Mouse (Mus musculus) cerebellum, adult 11 months (tissue): ENCODE measurements around the gene Irs1.
A peak's percentile ranks its signal among the peaks of the same experiment; 100 is the strongest.

Experiments used
- DNase-seq: peaks from one replicate; pipeline ENCODE4 v3.0.0; 2022

The Irs1 gene

GRCm38 (mm10) chr1:82291151-82291797, at the start of gene Irs1:
Gene Irs1, minus strand, starts transcription at chr1:82291416.
- peak; percentile 82 for DNase-seq

GRCm38 (mm10) chr1:82334506-82334905, 43.3 kb upstream of the Irs1 start:
- DNase-seq = no peak

- no peak for DNase-seq
These were observed 38.7 kb upstream of the Irs1 start for GRCm38 (mm10) chr1:82329954-82330247.

GRCm38 (mm10) chr1:82329237-82329953, 38.2 kb upstream of the Irs1 start:
- DNase-seq = no peak

GRCm38 (mm10) chr1:82328033-82328775, 37.0 kb upstream of the Irs1 start:
- DNase-seq = no peak

- no peak for DNase-seq
These were observed 34.9 kb upstream of the Irs1 start for GRCm38 (mm10) chr1:82326120-82326519.

GRCm38 (mm10) chr1:82324131-82324785, 33.0 kb upstream of the Irs1 start:
- DNase-seq = no peak

GRCm38 (mm10) chr1:82321441-82321840, 30.2 kb upstream of the Irs1 start:
- DNase-seq = no peak

GRCm38 (mm10) chr1:82320864-82321263, 29.6 kb upstream of the Irs1 start:
- no peak for DNase-seq

GRCm38 (mm10) chr1:82320456-82320855, 29.2 kb upstream of the Irs1 start:
- no peak for DNase-seq

GRCm38 (mm10) chr1:82316746-82317126, 25.5 kb upstream of the Irs1 start:
- no peak for DNase-seq

GRCm38 (mm10) chr1:82316111-82316745, 25.0 kb upstream of the Irs1 start, which contains the start of gene Rhbdd1:
Gene Rhbdd1, plus strand, starts transcription at chr1:82316452.
- peak; percentile 97 for DNase-seq

- no peak for DNase-seq
These were observed 13.3 kb upstream of the Irs1 start for GRCm38 (mm10) chr1:82304483-82304882.

- no peak for DNase-seq
These were observed 7.4 kb upstream of the Irs1 start for GRCm38 (mm10) chr1:82298586-82298985.

GRCm38 (mm10) chr1:82294102-82294501, 2.9 kb upstream of the Irs1 start:
- peak; percentile 35 for DNase-seq

GRCm38 (mm10) chr1:82292771-82293170, 1.6 kb upstream of the Irs1 start:
- peak; percentile 69 for DNase-seq

GRCm38 (mm10) chr1:82291930-82292712, 905 bp upstream of the Irs1 start:
- DNase-seq = no peak

GRCm38 (mm10) chr1:82290723-82291150, 479 bp downstream of the Irs1 start:
- peak; percentile 82 for DNase-seq

GRCm38 (mm10) chr1:82289990-82290681, 1.1 kb downstream of the Irs1 start:
- peak; percentile 62 for DNase-seq

- peak; percentile 27 for DNase-seq
These were observed 1.9 kb downstream of the Irs1 start for GRCm38 (mm10) chr1:82289116-82289989.
